27 mouse cellular contexts compared by ENCODE assay signal in genomic region chr4:107285446-107286200, GRCm38 (mm10). TPM values are rescaled to one million over a fixed set of nuclear protein-coding genes. Genes with fewer than 3 reads are reported as not detected.
A peak's percentile ranks its signal among the peaks of the same experiment; 100 is the strongest.
DNase-seq lines count a peak whose midpoint lies in the region; ATAC-seq and TF ChIP-seq lines count a peak whose summit lies in the region.
"Had no signal": no experiment of that assay in that cellular context is flagged by ENCODE, and none has a peak within 500 bp of the region (broad histone marks: within the 10 kb centered on the region; RNA-seq: fewer than 3 reads in every experiment).

No protein-coding gene starts in this region.

- TF ChIP-seq CTCF in midbrain, postnatal 0 days (IDR thresholded peaks at IDR 0.05): no peak
- no peak for TF ChIP-seq CTCF in kidney, adult 2 months (conservative IDR thresholded peaks at IDR 0.05; ENCODE audit: insufficient read depth, insufficient read length, low read depth, low read length)

- H3K9ac ChIP-seq in midbrain, embryonic 11.5 days (ENCODE audit: low read length): no peak overlapping the region
- no peak overlapping the region for H3K9ac ChIP-seq in midbrain, postnatal 0 days (replicated peaks; ENCODE audit: low read length, poor library complexity, severe bottlenecking)
- H3K9ac ChIP-seq: neural tube, embryonic 13.5 days had no signal

- no peak for TF ChIP-seq POLR2A in kidney, adult 2 months (IDR thresholded peaks at IDR 0.05; ENCODE audit: low read depth, low read length)

- no peak overlapping the region for H3K4me3 ChIP-seq in midbrain, embryonic 11.5 days (ENCODE audit: low read depth, low read length)
- H3K4me3 ChIP-seq in midbrain, postnatal 0 days (ENCODE audit: low read depth, low read length): no peak overlapping the region
- H3K4me3 ChIP-seq in forebrain, embryonic 10.5 days: no peak overlapping the region
- H3K4me3 ChIP-seq in kidney, adult 2 months (ENCODE audit: insufficient read depth, low read depth, low read length): no peak overlapping the region
- H3K4me3 ChIP-seq: erythroblast, embryonic 14.5 days; heart, adult 2 months; neural tube, embryonic 13.5 days had no signal

- no peaks in the 10 kb centered on the region for H3K36me3 ChIP-seq in midbrain, embryonic 11.5 days (ENCODE audit: control insufficient read depth, insufficient read depth, low read length)
- H3K36me3 ChIP-seq in midbrain, postnatal 0 days (ENCODE audit: insufficient read depth, low read length): peaks cover 4% of the 10 kb centered on the region; the same call in 1 of the 2 replicates
- H3K36me3 ChIP-seq in forebrain, embryonic 10.5 days (replicated peaks): peaks cover 2% of the 10 kb centered on the region
- H3K36me3 ChIP-seq in kidney, adult 2 months (ENCODE audit: control insufficient read depth, insufficient read depth, low read length): no peaks in the 10 kb centered on the region; the same call in 1 of the 2 replicates

- no peaks in the 10 kb centered on the region for H3K4me1 ChIP-seq in midbrain, embryonic 11.5 days (ENCODE audit: control insufficient read depth, insufficient read depth, low read length)
- H3K4me1 ChIP-seq in midbrain, postnatal 0 days (ENCODE audit: insufficient read depth, low read length): no peaks in the 10 kb centered on the region
- peaks cover 4% of the 10 kb centered on the region; the same call in 1 of the 2 replicates for H3K4me1 ChIP-seq in forebrain, embryonic 10.5 days
- H3K4me1 ChIP-seq in kidney, adult 2 months (ENCODE audit: control insufficient read depth, insufficient read depth, low read length): no peaks in the 10 kb centered on the region
- H3K4me1 ChIP-seq: neural tube, embryonic 13.5 days had no signal

- no peak overlapping the region for H3K4me2 ChIP-seq in midbrain, embryonic 11.5 days
- H3K4me2 ChIP-seq in midbrain, postnatal 0 days (ENCODE audit: low read depth, low read length, poor library complexity, severe bottlenecking): no peak overlapping the region
- H3K4me2 ChIP-seq: neural tube, embryonic 13.5 days had no signal

- no peaks in the 10 kb centered on the region for H3K9me3 ChIP-seq in midbrain, embryonic 11.5 days (ENCODE audit: control insufficient read depth, low read length)
- H3K9me3 ChIP-seq in midbrain, postnatal 0 days (ENCODE audit: low read length): no peaks in the 10 kb centered on the region
- no peaks in the 10 kb centered on the region for H3K9me3 ChIP-seq in forebrain, embryonic 10.5 days
- H3K9me3 ChIP-seq: G1E; neural tube, embryonic 13.5 days had no signal

- DNase-seq in heart, adult 11 months: peak; percentile 93
- no peak for DNase-seq in heart, postnatal 4 days
- DNase-seq in midbrain, embryonic 11.5 days (ENCODE audit: low spot score, missing footprints): peak; percentile 57
- no peak for DNase-seq in midbrain, postnatal 0 days (ENCODE audit: low spot score)
- DNase-seq in telencephalon, adult 2 months (ENCODE audit: low read depth, low spot score): peak; percentile 10
- DNase-seq in forebrain, embryonic 10.5 days (ENCODE audit: extremely low spot score, low spot score): no peak
- no peak for DNase-seq in kidney, adult 2 months
- DNase-seq: cerebellum, adult 8-10 months; embryo, embryonic 11 days; heart, adult 2 months; heart, postnatal 36 days; kidney, postnatal 10 days; layer of hippocampus, postnatal 36 days; lung, adult 18-20 months; midbrain, embryonic 14.5 days; retina, postnatal 1 day; spleen, adult 18-20 months had no signal

- no peak overlapping the region for H3K27ac ChIP-seq in midbrain, embryonic 11.5 days (ENCODE audit: low read depth, low read length)
- H3K27ac ChIP-seq in midbrain, postnatal 0 days (ENCODE audit: low read depth, low read length): no peak overlapping the region
- H3K27ac ChIP-seq in forebrain, embryonic 10.5 days: no peak overlapping the region
- H3K27ac ChIP-seq in kidney, adult 2 months (ENCODE audit: insufficient read depth, low read depth, low read length): no peak overlapping the region
- H3K27ac ChIP-seq: heart, adult 2 months; neural tube, embryonic 13.5 days had no signal

- ATAC-seq in midbrain, embryonic 11.5 days (ENCODE audit: low FRiP score): no peak
- no peak for ATAC-seq in midbrain, postnatal 0 days (ENCODE audit: low FRiP score)
- ATAC-seq in megakaryocyte, adult 5-6 weeks (ENCODE audit: poor library complexity, severe bottlenecking): peak; percentile 99
- ATAC-seq: activated CD4-positive, CD25-positive, alpha-beta regulatory T cell, adult 4 months; inflammation-experienced regulatory T-cells, adult 6 months had no signal

- 84% methylated on average over 3 of the region's 3 CpGs for WGBS in midbrain, embryonic 11.5 days
- WGBS in midbrain, postnatal 0 days: 85% methylated on average over 3 of the region's 3 CpGs
- WGBS in forebrain, embryonic 10.5 days: 89% methylated on average over 3 of the region's 3 CpGs
- 68% methylated on average over 3 of the region's 3 CpGs for WGBS in kidney, adult 2 months

- H3K27me3 ChIP-seq in midbrain, embryonic 11.5 days (ENCODE audit: control insufficient read depth, insufficient read depth, low read length): peaks cover under 1% of the 10 kb centered on the region; the same call in 1 of the 2 replicates
- H3K27me3 ChIP-seq in midbrain, postnatal 0 days (ENCODE audit: insufficient read depth, low read length): no peaks in the 10 kb centered on the region
- H3K27me3 ChIP-seq in forebrain, embryonic 10.5 days (ENCODE audit: poor library complexity, severe bottlenecking): peaks cover 6% of the 10 kb centered on the region
- no peaks in the 10 kb centered on the region for H3K27me3 ChIP-seq in kidney, adult 2 months (replicated peaks; ENCODE audit: control insufficient read depth, insufficient read depth, low read length)
- H3K27me3 ChIP-seq: neural tube, embryonic 13.5 days had no signal

RNA-seq across cellular contexts. Expression of gene Dio1, which starts 21.3 kb away (rescaled TPM):
- not detected for total RNA-seq in heart, postnatal 4 days (2021)
- not detected in 2 replicates for polyA plus RNA-seq in midbrain, embryonic 11.5 days (2014; fragmentation: Nextera tagmentation; extraction: Ambion mirVana)
- not detected in 2 replicates for total RNA-seq in midbrain, postnatal 0 days (2014; rRNA removed)
- not detected in 2 replicates for polyA plus RNA-seq in midbrain, postnatal 0 days (2015; fragmentation: Nextera tagmentation; extraction: Ambion mirVana)
- not detected in 2 replicates for total RNA-seq in megakaryocyte, adult 5-6 weeks (2015)
- total RNA-seq in megakaryocyte, adult 5-6 weeks (2017): not detected in 2 replicates
- polyA plus RNA-seq in forebrain, embryonic 10.5 days (2016; fragmentation: Nextera tagmentation; extraction: Ambion mirVana): not detected in 2 replicates
- polyA plus RNA-seq in kidney, adult 2 months (2012; rRNA removed): 70.0 and 72.9 TPM in 2 replicates
- total RNA-seq: G1E; heart, adult 2 months; heart, postnatal 36 days; layer of hippocampus, postnatal 36 days had no signal
- polyA plus RNA-seq: activated CD4-positive, CD25-positive, alpha-beta regulatory T cell, adult 4 months; C2C12; erythroblast, embryonic 14.5 days; frontal cortex, adult 2 months; G1E; heart, adult 2 months; inflammation-experienced regulatory T-cells, adult 6 months; limb, embryonic 11.5 days; midbrain, embryonic 14.5 days; neural tube, embryonic 13.5 days; urinary bladder, adult 2 months had no signal

RNA-seq across cellular contexts. Expression of gene Yipf1, which starts 28.5 kb away (rescaled TPM):
- total RNA-seq in heart, postnatal 4 days (2021): 10 to 100 TPM; 28.0 to 32.3 TPM
- polyA plus RNA-seq in midbrain, embryonic 11.5 days (2014; fragmentation: Nextera tagmentation; extraction: Ambion mirVana): 36.0 and 40.2 TPM in 2 replicates
- total RNA-seq in midbrain, postnatal 0 days (2014; rRNA removed): 53.3 and 58.5 TPM in 2 replicates
- polyA plus RNA-seq in midbrain, postnatal 0 days (2015; fragmentation: Nextera tagmentation; extraction: Ambion mirVana): 58.9 and 60.8 TPM in 2 replicates
- 73.0 and 82.7 TPM in 2 replicates for total RNA-seq in megakaryocyte, adult 5-6 weeks (2015)
- 59.2 and 61.3 TPM in 2 replicates for total RNA-seq in megakaryocyte, adult 5-6 weeks (2017)
- 37.1 and 38.8 TPM in 2 replicates for polyA plus RNA-seq in forebrain, embryonic 10.5 days (2016; fragmentation: Nextera tagmentation; extraction: Ambion mirVana)
- polyA plus RNA-seq in kidney, adult 2 months (2012; rRNA removed): 55.7 and 67.6 TPM in 2 replicates

RNA-seq across cellular contexts. Expression of gene Hspb11, which starts 32.2 kb away (rescaled TPM):
- 10 to 100 TPM; 16.1 to 18.4 TPM for total RNA-seq in heart, postnatal 4 days (2021)
- polyA plus RNA-seq in midbrain, embryonic 11.5 days (2014; fragmentation: Nextera tagmentation; extraction: Ambion mirVana): 27.2 and 30.2 TPM in 2 replicates
- 10.6 and 12.8 TPM in 2 replicates for total RNA-seq in midbrain, postnatal 0 days (2014; rRNA removed)
- polyA plus RNA-seq in midbrain, postnatal 0 days (2015; fragmentation: Nextera tagmentation; extraction: Ambion mirVana): 29.7 and 33.2 TPM in 2 replicates
- 17.1 and 23.3 TPM in 2 replicates for total RNA-seq in megakaryocyte, adult 5-6 weeks (2015)
- total RNA-seq in megakaryocyte, adult 5-6 weeks (2017): 8.6 and 15.3 TPM in 2 replicates
- 20.6 and 23.2 TPM in 2 replicates for polyA plus RNA-seq in forebrain, embryonic 10.5 days (2016; fragmentation: Nextera tagmentation; extraction: Ambion mirVana)
- polyA plus RNA-seq in kidney, adult 2 months (2012; rRNA removed): 4.2 and 7.1 TPM in 2 replicates

RNA-seq across cellular contexts. Expression of gene Lrrc42, which starts 32.3 kb away (rescaled TPM):
- 10 to 100 TPM; 23.1 to 24.9 TPM for total RNA-seq in heart, postnatal 4 days (2021)
- 69.8 and 70.0 TPM in 2 replicates for polyA plus RNA-seq in midbrain, embryonic 11.5 days (2014; fragmentation: Nextera tagmentation; extraction: Ambion mirVana)
- 15.0 and 16.3 TPM in 2 replicates for total RNA-seq in midbrain, postnatal 0 days (2014; rRNA removed)
- 35.5 and 36.3 TPM in 2 replicates for polyA plus RNA-seq in midbrain, postnatal 0 days (2015; fragmentation: Nextera tagmentation; extraction: Ambion mirVana)
- 11.0 and 14.4 TPM in 2 replicates for total RNA-seq in megakaryocyte, adult 5-6 weeks (2015)
- total RNA-seq in megakaryocyte, adult 5-6 weeks (2017): 3.2 and 16.3 TPM in 2 replicates
- 89.5 and 95.6 TPM in 2 replicates for polyA plus RNA-seq in forebrain, embryonic 10.5 days (2016; fragmentation: Nextera tagmentation; extraction: Ambion mirVana)
- 10.5 and 11.7 TPM in 2 replicates for polyA plus RNA-seq in kidney, adult 2 months (2012; rRNA removed)

Comparison
In these comparisons a context has a peak if more than half of its experiments do, and no peak if none do; other contexts are left out.
1. DNase-seq: peak in heart, adult 11 months (single experiment), midbrain, embryonic 11.5 days (single experiment) and telencephalon, adult 2 months (single experiment); none in heart, postnatal 4 days (single experiment), midbrain, postnatal 0 days (single experiment), forebrain, embryonic 10.5 days (single experiment) and kidney, adult 2 months (single experiment).
2. RNA of gene Dio1, which starts 21.3 kb away (polyA plus RNA-seq): 70.0 to 72.9 TPM in kidney, adult 2 months; not detected in midbrain, embryonic 11.5 days, not detected in midbrain, postnatal 0 days and not detected in forebrain, embryonic 10.5 days; every median in the first group is over 10 times any median in the second.